Mouse (Mus musculus) ES-E14 (cell line): Measurements from ENCODE around the gene Dync1i2. TPM values are rescaled to one million over a fixed set of nuclear protein-coding genes. Genes with fewer than 3 reads are reported as not detected.

Experiments used
- DNase-seq: peaks from one replicate; pipeline ENCODE4 v3.0.0-alpha.2; 2013; ENCODE audit warnings: low read depth, low spot score
- H3K27ac ChIP-seq: 2 replicates; pipeline ENCODE4 v1.5.1; 2012; ENCODE audit warnings: low read depth, mild to moderate bottlenecking, low read length, moderate library complexity, mixed read lengths; ENCODE audit not compliant: poor library complexity, insufficient read depth, severe bottlenecking
- H3K36me3 ChIP-seq: 2 replicates; pipeline ENCODE4 v1.6.1; 2012; ENCODE audit warnings: mild to moderate bottlenecking, low read length, moderate library complexity, mixed read lengths; ENCODE audit not compliant: control insufficient read depth, poor library complexity, insufficient read depth, severe bottlenecking
- H3K4me1 ChIP-seq, 2 experiments: fragments of 150-350 bp in 1 of 2; sonication (generic) in 1 of 2; 2 replicates each; pipeline ENCODE4 v1.6.1; 2012; ENCODE audit warnings: low read length in 2 of 2, mild to moderate bottlenecking in 1 of 2, mixed read lengths in 1 of 2; ENCODE audit not compliant: control insufficient read depth in 2 of 2, insufficient read depth in 2 of 2, poor library complexity in 1 of 2
- H3K4me3 ChIP-seq, 2 experiments: fragments of 150-350 bp in 1 of 2; sonication (generic) in 1 of 2; 2 replicates each; pipeline ENCODE4 v1.5.1; 2012; ENCODE audit warnings: low read length in 2 of 2, low read depth in 1 of 2, mild to moderate bottlenecking in 1 of 2, mixed read lengths in 1 of 2; ENCODE audit not compliant: insufficient read depth in 1 of 2, poor library complexity in 1 of 2, severe bottlenecking in 1 of 2
- H3K9ac ChIP-seq: 2 replicates; pipeline ENCODE4 v1.6.1; 2012; ENCODE audit warnings: low read depth, mild to moderate bottlenecking, low read length, mixed read lengths; ENCODE audit not compliant: poor library complexity, insufficient read depth, severe bottlenecking
- H3K9me3 ChIP-seq: fragments of 150-350 bp; sonication (generic); 2 replicates; pipeline ENCODE4 v1.6.1; 2012; ENCODE audit warnings: low read depth, mild to moderate bottlenecking, low read length; ENCODE audit not compliant: control insufficient read depth, insufficient read depth
- CHD2 ChIP-seq: IDR thresholded peaks from 2 replicates; pipeline ENCODE4 v1.6.1; 2014; ENCODE audit warnings: mild to moderate bottlenecking, low read depth, low read length, inconsistent platforms
- HCFC1 ChIP-seq: IDR thresholded peaks from 2 replicates; pipeline ENCODE4 v1.6.1; 2012; ENCODE audit warnings: low read length, inconsistent platforms, borderline replicate concordance; ENCODE audit not compliant: insufficient read depth
- MAFK ChIP-seq: IDR thresholded peaks from 2 replicates; pipeline ENCODE4 v1.6.1; 2014; ENCODE audit warnings: mild to moderate bottlenecking, low read depth, low read length, inconsistent platforms; ENCODE audit not compliant: insufficient read depth
- ZC3H11A ChIP-seq: IDR thresholded peaks from 2 replicates; pipeline ENCODE4 v1.6.1; 2012; ENCODE audit warnings: low read depth, mild to moderate bottlenecking, inconsistent platforms, low read length, borderline replicate concordance
- ZNF384 ChIP-seq: IDR thresholded peaks from 2 replicates; pipeline ENCODE4 v1.6.1; 2012; ENCODE audit warnings: low read depth, low read length, inconsistent platforms
- in situ Hi-C, 2 experiments: fragments of 600-800 bp; cut with MboI; formaldehyde crosslinking; loops; one replicate each; pipeline ENCODE4 v1.15.1; 2025; ENCODE audit warnings: low sequenced_read_pairs in 2 of 2, inconsistent platforms in 1 of 2; ENCODE audit not compliant: unreplicated experiment in 2 of 2
- total RNA-seq: library from RNA; depleted of rRNA; stranded (reverse); fragments of 300-350 nt; gene quantifications from 2 replicates; pipeline ENCODE4 v1.2.3, GENCODE M21; 2012

The Dync1i2 gene
- total RNA-seq, 1 experiment = 38.6 TPM

DNA sequence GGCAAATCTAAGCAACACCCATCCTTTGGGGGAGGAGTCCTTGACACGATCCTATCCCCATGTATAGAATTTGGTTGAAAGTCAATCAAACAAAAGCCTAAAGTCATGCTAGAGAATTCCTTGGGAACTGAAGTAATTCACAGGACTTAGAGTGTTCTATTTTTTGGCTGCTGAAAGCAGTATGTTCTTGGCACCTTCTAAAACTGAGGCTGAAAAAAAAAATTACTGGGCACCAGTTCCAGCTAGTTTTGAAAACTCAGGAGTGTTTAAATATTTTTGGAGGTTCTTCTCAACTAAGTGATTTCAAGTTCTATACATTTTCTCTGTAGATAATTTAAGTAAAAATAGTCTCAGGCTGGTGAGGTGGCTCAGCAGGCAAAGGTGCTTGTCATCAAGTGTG is 86.0 kb downstream of the Dync1i2 start:
- Histone ChIP-seq H3K9me3 (no peaks in the 10 kb centered on the region), H3K36me3 (peaks cover 4% of the 10 kb centered on the region; the same call in 1 of the 2 replicates), H3K9ac (no peak overlapping the region), H3K27ac (no peak overlapping the region), H3K4me1 (no peaks in the 10 kb centered on the region), H3K4me3 (no peak overlapping the region)
- in situ Hi-C loops = no loop called here
- TF ChIP-seq MAFK (no peak), ZNF384 (no peak), HCFC1 (no peak), ZC3H11A (no peak), CHD2 (no peak)
- DNase-seq = no peak

DNA sequence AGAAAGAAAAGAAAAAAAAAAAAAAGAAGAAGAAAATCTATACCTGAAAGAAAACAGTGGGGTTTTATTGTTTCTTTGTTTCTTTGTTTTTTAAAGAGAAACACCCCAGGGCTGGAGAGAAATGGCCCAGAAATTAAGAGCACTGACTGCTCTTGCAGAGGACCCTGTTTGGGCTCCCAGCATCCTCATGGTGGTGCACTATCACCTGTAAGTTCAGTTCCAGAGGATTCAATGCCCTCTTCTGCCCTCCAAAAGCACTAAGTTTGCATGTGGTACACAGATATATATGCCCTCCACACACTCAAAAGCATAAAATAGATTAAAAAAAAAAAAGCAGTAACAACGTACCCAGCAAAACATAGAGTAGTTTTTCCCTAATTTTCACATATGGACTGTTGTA is 87.2 kb downstream of the Dync1i2 start:
- Histone ChIP-seq H3K9ac (no peak overlapping the region), H3K36me3 (peaks cover 4% of the 10 kb centered on the region; the same call in 1 of the 2 replicates), H3K4me1 (no peaks in the 10 kb centered on the region), H3K9me3 (no peaks in the 10 kb centered on the region), H3K27ac (no peak overlapping the region), H3K4me3 (no peak overlapping the region)
- in situ Hi-C loops = no loop called here
- TF ChIP-seq ZC3H11A (no peak), MAFK (no peak), HCFC1 (no peak), ZNF384 (no peak), CHD2 (no peak)
- DNase-seq = no peak

DNA sequence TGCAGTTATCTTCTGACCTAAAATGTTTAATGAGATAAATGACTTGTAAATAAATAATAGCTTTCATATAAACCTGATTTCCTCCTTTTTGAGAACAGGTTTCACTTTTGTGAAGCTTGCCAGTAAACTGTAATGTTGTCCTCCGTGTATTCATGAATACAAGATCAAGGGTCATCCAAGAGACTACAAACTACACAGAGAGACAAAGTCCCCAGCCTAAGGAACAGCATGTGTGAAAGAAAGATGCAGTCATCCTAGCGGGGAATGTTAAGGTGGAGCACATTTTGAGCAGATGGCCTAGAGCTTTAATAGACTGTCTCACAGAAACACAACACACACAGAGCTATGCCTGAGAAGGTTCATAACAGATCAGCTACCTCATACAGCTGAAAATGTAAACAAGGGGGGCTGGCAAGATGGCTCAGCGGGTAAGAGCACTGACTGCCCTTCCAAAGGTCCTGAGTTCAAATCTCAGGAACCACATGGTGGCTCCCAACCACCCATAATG is 90.7 kb downstream of the Dync1i2 start:
- no peak overlapping the region for H3K4me3 ChIP-seq
- no peaks in the 10 kb centered on the region for H3K9me3 ChIP-seq
- H3K4me1 ChIP-seq = no peaks in the 10 kb centered on the region
- in situ Hi-C loops = no loop called here
- peaks cover 4% of the 10 kb centered on the region; the same call in 1 of the 2 replicates for H3K36me3 ChIP-seq
- DNase-seq = no peak
- no peak for TF ChIP-seq ZC3H11A
- TF ChIP-seq MAFK = no peak
- TF ChIP-seq CHD2 = no peak
- no peak for TF ChIP-seq ZNF384
- no peak for TF ChIP-seq HCFC1
- H3K27ac ChIP-seq = no peak overlapping the region
- no peak overlapping the region for H3K9ac ChIP-seq

DNA sequence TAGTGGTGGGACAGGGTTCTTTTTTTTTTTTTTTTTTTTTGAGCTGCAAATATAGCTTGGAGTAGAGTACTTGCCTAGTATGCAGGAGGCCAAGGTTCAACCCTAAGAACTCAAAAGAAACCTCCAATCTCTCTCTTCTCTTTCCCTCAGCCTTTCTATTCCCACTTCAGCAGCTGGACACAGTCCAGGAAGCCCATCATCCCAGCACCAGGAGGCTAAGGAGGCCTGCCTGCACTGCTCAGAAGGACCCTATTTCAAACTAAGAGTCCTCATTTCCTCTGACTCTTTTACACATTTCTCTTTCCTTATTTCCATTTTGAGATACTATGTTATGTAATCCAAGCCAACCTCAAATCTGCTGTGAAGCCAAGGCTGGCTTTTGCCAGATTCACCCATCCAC is 91.7 kb downstream of the Dync1i2 start:
- H3K4me1 ChIP-seq = no peaks in the 10 kb centered on the region
- H3K27ac ChIP-seq = no peak overlapping the region
- H3K36me3 ChIP-seq = peaks cover 5% of the 10 kb centered on the region
- no peak for TF ChIP-seq ZNF384
- no peak for TF ChIP-seq MAFK
- no peak for TF ChIP-seq CHD2
- no peak for TF ChIP-seq HCFC1
- in situ Hi-C loops = no loop called here
- H3K9me3 ChIP-seq = no peaks in the 10 kb centered on the region
- no peak for DNase-seq
- no peak overlapping the region for H3K4me3 ChIP-seq
- no peak overlapping the region for H3K9ac ChIP-seq

DNA sequence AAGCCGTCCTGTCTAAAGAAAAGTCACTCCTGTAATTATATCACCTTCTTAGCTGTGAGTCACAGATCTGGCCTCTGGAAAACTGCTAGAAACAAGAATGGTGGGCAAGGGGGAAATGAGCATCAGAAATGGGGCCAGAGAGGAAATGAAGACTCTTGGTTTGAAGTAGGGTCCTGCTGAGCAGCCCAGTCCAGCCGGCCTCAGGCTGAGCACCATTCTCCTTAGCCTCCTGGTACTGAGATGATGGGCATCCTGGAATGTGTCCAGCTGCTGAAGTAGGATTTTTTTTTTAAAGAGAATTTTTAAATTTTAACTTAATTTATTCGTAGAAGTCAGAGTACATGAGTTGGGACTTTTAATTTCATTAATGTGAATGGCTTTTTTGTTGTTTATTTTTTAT is 93.3 kb downstream of the Dync1i2 start:
- in situ Hi-C loops = no loop called here
- no peak overlapping the region for H3K27ac ChIP-seq
- no peak for DNase-seq

More for the DNA sequence above, 93.3 kb downstream of the Dync1i2 start:
- H3K9ac ChIP-seq = no peak overlapping the region
- no peaks in the 10 kb centered on the region for H3K9me3 ChIP-seq
- peaks cover 2% of the 10 kb centered on the region for H3K36me3 ChIP-seq
- TF ChIP-seq MAFK (no peak), ZNF384 (no peak), CHD2 (no peak), HCFC1 (no peak), ZC3H11A (no peak)
- H3K4me1 ChIP-seq = no peaks in the 10 kb centered on the region
- H3K4me3 ChIP-seq = no peak overlapping the region
